Mouse (Mus musculus): ENCODE measurements at regions not wholly inside any gene's neighbourhood (a gene's known extent, or its start where the extent isn't known, plus 50 kb on each side); places are given as distances from the start of the nearest gene placed in this dataset.

- DNase-seq (ENCODE audit: low spot score) (no peak), ATAC-seq (ENCODE audit: insufficient read depth, low read depth) (no peak)
- H3K27me3 ChIP-seq (ENCODE audit: control insufficient read depth, insufficient read depth, low read length): no peaks in the 10 kb centered on the region
- TF ChIP-seq CTCF (IDR thresholded peaks at IDR 0.05; ENCODE audit: low read depth): no peak
- TF ChIP-seq EP300 (IDR thresholded peaks at IDR 0.05; ENCODE audit: low read depth): no peak
- no peaks in the 10 kb centered on the region for H3K4me1 ChIP-seq (ENCODE audit: control insufficient read depth, insufficient read depth)
- no peak overlapping the region for H3K9ac ChIP-seq (replicated peaks; ENCODE audit: low read depth, low read length)
- no peak overlapping the region for H3K27ac ChIP-seq (ENCODE audit: low read depth)
- no peak overlapping the region for H3K4me3 ChIP-seq (ENCODE audit: low read depth, low read length)
- WGBS: 68% methylated on average over 2 of the region's 2 CpGs
- no peaks in the 10 kb centered on the region for H3K9me3 ChIP-seq (replicated peaks; ENCODE audit: control insufficient read depth, low read length)
- no peak overlapping the region for H3K4me2 ChIP-seq (ENCODE audit: low read depth, low read length)
- no peaks in the 10 kb centered on the region for H3K36me3 ChIP-seq (replicated peaks; ENCODE audit: control insufficient read depth, insufficient read depth, low read length)
These were observed 202.6 kb downstream of the Gm826 start for GRCm38 (mm10) chr2:160131386-160131785.

- TF ChIP-seq EP300 (IDR thresholded peaks at IDR 0.05; ENCODE audit: low read depth) (no peak), CTCF (IDR thresholded peaks at IDR 0.05; ENCODE audit: low read depth) (no peak)
- Histone ChIP-seq H3K4me1 (ENCODE audit: control insufficient read depth, insufficient read depth) (no peaks in the 10 kb centered on the region), H3K36me3 (replicated peaks; ENCODE audit: control insufficient read depth, insufficient read depth, low read length) (no peaks in the 10 kb centered on the region), H3K4me2 (ENCODE audit: low read depth, low read length) (no peak overlapping the region), H3K9ac (replicated peaks; ENCODE audit: low read depth, low read length) (no peak overlapping the region), H3K9me3 (replicated peaks; ENCODE audit: control insufficient read depth, low read length) (no peaks in the 10 kb centered on the region), H3K4me3 (ENCODE audit: low read depth, low read length) (no peak overlapping the region), H3K27ac (ENCODE audit: low read depth) (no peak overlapping the region), H3K27me3 (ENCODE audit: control insufficient read depth, insufficient read depth, low read length) (no peaks in the 10 kb centered on the region)
- ATAC-seq (ENCODE audit: insufficient read depth, low read depth) (no peak), DNase-seq (ENCODE audit: low spot score) (no peak)
These were observed 216.8 kb downstream of the Gm826 start for GRCm38 (mm10) chr2:160117148-160117547.

- Histone ChIP-seq H3K9ac (replicated peaks; ENCODE audit: low read depth, low read length) (no peak overlapping the region), H3K27ac (ENCODE audit: low read depth) (no peak overlapping the region), H3K9me3 (replicated peaks; ENCODE audit: control insufficient read depth, low read length) (no peaks in the 10 kb centered on the region), H3K4me2 (ENCODE audit: low read depth, low read length) (no peak overlapping the region), H3K4me1 (ENCODE audit: control insufficient read depth, insufficient read depth) (no peaks in the 10 kb centered on the region), H3K4me3 (ENCODE audit: low read depth, low read length) (no peak overlapping the region), H3K36me3 (replicated peaks; ENCODE audit: control insufficient read depth, insufficient read depth, low read length) (no peaks in the 10 kb centered on the region), H3K27me3 (ENCODE audit: control insufficient read depth, insufficient read depth, low read length) (no peaks in the 10 kb centered on the region)
- TF ChIP-seq CTCF (IDR thresholded peaks at IDR 0.05; ENCODE audit: low read depth): no peak
- TF ChIP-seq EP300 (IDR thresholded peaks at IDR 0.05; ENCODE audit: low read depth): no peak
- DNase-seq (ENCODE audit: low spot score) (no peak), ATAC-seq (ENCODE audit: insufficient read depth, low read depth) (no peak)
These were observed 222.7 kb downstream of the Gm826 start for GRCm38 (mm10) chr2:160111176-160111692.

GRCm38 (mm10) chr2:160093078-160093477, 240.9 kb downstream of the Gm826 start:
- Histone ChIP-seq H3K27me3 (ENCODE audit: control insufficient read depth, insufficient read depth, low read length) (no peaks in the 10 kb centered on the region), H3K36me3 (replicated peaks; ENCODE audit: control insufficient read depth, insufficient read depth, low read length) (no peaks in the 10 kb centered on the region), H3K9ac (replicated peaks; ENCODE audit: low read depth, low read length) (no peak overlapping the region), H3K27ac (ENCODE audit: low read depth) (no peak overlapping the region), H3K4me3 (ENCODE audit: low read depth, low read length) (no peak overlapping the region), H3K4me2 (ENCODE audit: low read depth, low read length) (no peak overlapping the region), H3K9me3 (replicated peaks; ENCODE audit: control insufficient read depth, low read length) (no peaks in the 10 kb centered on the region), H3K4me1 (ENCODE audit: control insufficient read depth, insufficient read depth) (no peaks in the 10 kb centered on the region)
- no peak for DNase-seq (ENCODE audit: low spot score)
- WGBS: 19% methylated on average over 12 of the region's 12 CpGs
- no peak for ATAC-seq (ENCODE audit: insufficient read depth, low read depth)
- no peak for TF ChIP-seq EP300 (IDR thresholded peaks at IDR 0.05; ENCODE audit: low read depth)
- no peak for TF ChIP-seq CTCF (IDR thresholded peaks at IDR 0.05; ENCODE audit: low read depth)

GRCm38 (mm10) chr2:160085999-160086398, 248.0 kb downstream of the Gm826 start:
- 77% methylated on average over 4 of the region's 4 CpGs for WGBS
- H3K27ac ChIP-seq (ENCODE audit: low read depth): no peak overlapping the region
- no peaks in the 10 kb centered on the region for H3K27me3 ChIP-seq (ENCODE audit: control insufficient read depth, insufficient read depth, low read length)
- DNase-seq (ENCODE audit: low spot score) (no peak), ATAC-seq (ENCODE audit: insufficient read depth, low read depth) (no peak)
- TF ChIP-seq EP300 (IDR thresholded peaks at IDR 0.05; ENCODE audit: low read depth) (no peak), CTCF (IDR thresholded peaks at IDR 0.05; ENCODE audit: low read depth) (no peak)
- H3K9me3 ChIP-seq (replicated peaks; ENCODE audit: control insufficient read depth, low read length): no peaks in the 10 kb centered on the region
- no peak overlapping the region for H3K4me2 ChIP-seq (ENCODE audit: low read depth, low read length)
- H3K36me3 ChIP-seq (replicated peaks; ENCODE audit: control insufficient read depth, insufficient read depth, low read length): no peaks in the 10 kb centered on the region
- H3K9ac ChIP-seq (replicated peaks; ENCODE audit: low read depth, low read length): no peak overlapping the region
- no peak overlapping the region for H3K4me3 ChIP-seq (ENCODE audit: low read depth, low read length)
- no peaks in the 10 kb centered on the region; the same call in 1 of the 2 replicates for H3K4me1 ChIP-seq (ENCODE audit: control insufficient read depth, insufficient read depth)

GRCm38 (mm10) chr2:160083674-160084073, 250.3 kb downstream of the Gm826 start:
- no peaks in the 10 kb centered on the region for H3K36me3 ChIP-seq (replicated peaks; ENCODE audit: control insufficient read depth, insufficient read depth, low read length)
- H3K9ac ChIP-seq (replicated peaks; ENCODE audit: low read depth, low read length): no peak overlapping the region
- no peaks in the 10 kb centered on the region; the same call in 1 of the 2 replicates for H3K4me1 ChIP-seq (ENCODE audit: control insufficient read depth, insufficient read depth)
- no peak overlapping the region for H3K4me3 ChIP-seq (ENCODE audit: low read depth, low read length)
- no peak for DNase-seq (ENCODE audit: low spot score)
- no peaks in the 10 kb centered on the region for H3K27me3 ChIP-seq (ENCODE audit: control insufficient read depth, insufficient read depth, low read length)
- H3K4me2 ChIP-seq (ENCODE audit: low read depth, low read length): no peak overlapping the region
- no peak overlapping the region for H3K27ac ChIP-seq (ENCODE audit: low read depth)
- ATAC-seq (ENCODE audit: insufficient read depth, low read depth): no peak
- TF ChIP-seq CTCF (IDR thresholded peaks at IDR 0.05; ENCODE audit: low read depth) (no peak), EP300 (IDR thresholded peaks at IDR 0.05; ENCODE audit: low read depth) (no peak)
- 73% methylated on average over 4 of the region's 4 CpGs for WGBS
- no peaks in the 10 kb centered on the region for H3K9me3 ChIP-seq (replicated peaks; ENCODE audit: control insufficient read depth, low read length)

All from heart, postnatal 0 days (tissue).